Mouse (Mus musculus): Measurements from ENCODE around the gene Rassf4. TPM values are rescaled to one million over a fixed set of nuclear protein-coding genes. Genes with fewer than 3 reads are reported as not detected.

The Rassf4 gene
- total and polyA plus RNA-seq, 3 experiments = 17.3 to 69.0 (median 32.3) TPM

GRCm38 (mm10) chr6:116653684-116654454 is 19.9 kb downstream of the Rassf4 start:
- no peak for TF ChIP-seq CHD1 (IDR thresholded peaks at IDR 0.05; ENCODE audit: low read depth, low read length)
- no peak for TF ChIP-seq PAX5 (IDR thresholded peaks at IDR 0.05; ENCODE audit: low read length)
- TF ChIP-seq ZNF384 (IDR thresholded peaks at IDR 0.05; ENCODE audit: low read depth, low read length) = no peak
- no peak for TF ChIP-seq E2F4 (IDR thresholded peaks at IDR 0.05; ENCODE audit: insufficient replicate concordance, low read depth, low read length)
- TF ChIP-seq ZC3H11A (IDR thresholded peaks at IDR 0.05; ENCODE audit: low read depth, low read length) = peak; percentile 98
- TF ChIP-seq ZKSCAN1 (IDR thresholded peaks at IDR 0.05; ENCODE audit: borderline replicate concordance, low read depth, low read length) = no peak
- peak; percentile 99 for TF ChIP-seq RAD21 (IDR thresholded peaks at IDR 0.05; ENCODE audit: low read depth, low read length)
- 0 out of 2 replicates have a peak, but pooled peaks have one; percentile 61 for TF ChIP-seq SIN3A (IDR thresholded peaks at IDR 0.05; ENCODE audit: low read length)
- peak; percentile 23; the same call in 1 of the 2 replicates for TF ChIP-seq IRF4 (IDR thresholded peaks at IDR 0.05; ENCODE audit: low read depth, low read length)
- TF ChIP-seq SMC3 (IDR thresholded peaks at IDR 0.05; ENCODE audit: low read depth, low read length) = peak; percentile 99
- peak; percentile 5; the same call in 1 of the 2 replicates for TF ChIP-seq JUN (IDR thresholded peaks at IDR 0.05; ENCODE audit: insufficient read depth, low read depth, low read length)
- TF ChIP-seq ZMIZ1 (IDR thresholded peaks at IDR 0.05; ENCODE audit: low read depth, low read length) = no peak
- no peak for TF ChIP-seq USF2 (conservative IDR thresholded peaks at IDR 0.05; ENCODE audit: low read depth, low read length)
- peak; percentile 58; the same call in 1 of the 2 replicates for TF ChIP-seq MAX (IDR thresholded peaks at IDR 0.05; ENCODE audit: low read length)
- TF ChIP-seq BHLHE40 (IDR thresholded peaks at IDR 0.05; ENCODE audit: low read depth, low read length) = 0 out of 2 replicates have a peak, but pooled peaks have one; percentile 10
- no peak for TF ChIP-seq POLR2A (IDR thresholded peaks at IDR 0.05; ENCODE audit: low read depth, low read length)
- TF ChIP-seq JUND (conservative IDR thresholded peaks at IDR 0.05; ENCODE audit: low read depth, low read length) = peak; percentile 27; the same call in 1 of the 2 replicates
- TF ChIP-seq TCF12 (IDR thresholded peaks at IDR 0.05; ENCODE audit: low read depth, low read length) = no peak
- TF ChIP-seq NELFE (IDR thresholded peaks at IDR 0.05; ENCODE audit: low read depth, low read length) = no peak
- no peak for TF ChIP-seq EP300 (IDR thresholded peaks at IDR 0.05; ENCODE audit: low read length)
- no peak for TF ChIP-seq TBP (conservative IDR thresholded peaks at IDR 0.05; ENCODE audit: low read depth, low read length)
- TF ChIP-seq ETS1 (conservative IDR thresholded peaks at IDR 0.05; ENCODE audit: low read depth, low read length) = no peak
- no peak for TF ChIP-seq MXI1 (IDR thresholded peaks at IDR 0.05; ENCODE audit: low read depth, low read length)
- TF ChIP-seq MYC (IDR thresholded peaks at IDR 0.05; ENCODE audit: low read depth, low read length) = 0 out of 2 replicates have a peak, but pooled peaks have one; percentile 49
- TF ChIP-seq USF1 (IDR thresholded peaks at IDR 0.05; ENCODE audit: low read depth, low read length) = no peak
- no peak for TF ChIP-seq CHD2 (IDR thresholded peaks at IDR 0.05; ENCODE audit: low read length)
- no peak for TF ChIP-seq KAT2A (IDR thresholded peaks at IDR 0.05; ENCODE audit: insufficient replicate concordance, low read length)
- no peak for TF ChIP-seq MEF2A (IDR thresholded peaks at IDR 0.05; ENCODE audit: borderline replicate concordance, low read depth, low read length)
- TF ChIP-seq MAFK (IDR thresholded peaks at IDR 0.05; ENCODE audit: insufficient replicate concordance, low read length) = 0 out of 2 replicates have a peak, but pooled peaks have one; percentile 12
- no peak for TF ChIP-seq RCOR1 (conservative IDR thresholded peaks at IDR 0.05; ENCODE audit: low read depth, low read length)
- peak; percentile 85 to 97 for TF ChIP-seq CTCF (conservative IDR thresholded peaks at IDR 0.05 in 1 of 2, IDR thresholded peaks at IDR 0.05 in 1 of 2; ENCODE audit: low read depth in 2 of 2, low read length in 2 of 2)
- TF ChIP-seq POLR2AphosphoS2 (IDR thresholded peaks at IDR 0.05; ENCODE audit: low read depth, low read length) = no peak
- peak; percentile 37; the same call in 1 of the 2 replicates for TF ChIP-seq MAZ (IDR thresholded peaks at IDR 0.05; ENCODE audit: low read depth, low read length)
- TF ChIP-seq ELF1 (IDR thresholded peaks at IDR 0.05; ENCODE audit: low read depth, low read length) = no peak
- no peak for TF ChIP-seq UBTF (IDR thresholded peaks at IDR 0.05; ENCODE audit: low read depth, low read length)
- TF ChIP-seq HCFC1 (IDR thresholded peaks at IDR 0.05; ENCODE audit: low read depth, low read length) = no peak
- no peak for TF ChIP-seq NRF1 (IDR thresholded peaks at IDR 0.05; ENCODE audit: low read depth, low read length)
- TF ChIP-seq GABPA (IDR thresholded peaks at IDR 0.05; ENCODE audit: insufficient replicate concordance, low read depth, low read length) = no peak
- dilution Hi-C loops (cut with MboI; ENCODE audit: extremely low pct_ligation_motif_present, extremely low pct_unique_long_range_greater_than_20kb, low sequenced_read_pairs) (no loop called here), in situ Hi-C loops (cut with MboI; ENCODE audit: low pct_ligation_motif_present, low pct_unique_long_range_greater_than_20kb, low sequenced_read_pairs) (loop anchor here (5.0 kb wide), 1 partner anchor 43 kb away; no protein-coding TSS in a partner anchor)
- Histone ChIP-seq H3K36me3 (replicated peaks in 1 of 2; ENCODE audit: control insufficient read depth in 1 of 2, insufficient read depth in 1 of 2, low read length in 1 of 2) (peaks cover 87 to 92% of the 10 kb centered on the region in 2 experiments), H3K4me3 (replicated peaks in 1 of 3; ENCODE audit: low read depth in 2 of 3, low read length in 2 of 3, poor library complexity in 1 of 3) (no peak overlapping the region), H3K27me3 (replicated peaks) (no peaks in the 10 kb centered on the region), H3K4me2 (ENCODE audit: insufficient read depth, low read depth, poor library complexity, severe bottlenecking) (no peak overlapping the region), H3K79me2 (replicated peaks; ENCODE audit: control insufficient read depth, extremely low read depth, insufficient read depth, poor library complexity, severe bottlenecking) (no peaks in the 10 kb centered on the region; the same call in 1 of the 2 replicates), H3K27ac (ENCODE audit: insufficient read depth, low read depth) (0 out of 2 replicates have a peak overlapping the region, but pooled peaks have one; percentile 3), H3K9me3 (replicated peaks; ENCODE audit: low read length) (no peaks in the 10 kb centered on the region), H3K9ac (ENCODE audit: insufficient read depth, low read depth) (no peak overlapping the region), H3K4me1 (ENCODE audit: control insufficient read depth in 1 of 2, insufficient read depth in 2 of 2) (peaks cover 14 to 31% of the 10 kb centered on the region in 2 experiments)
- peak; percentile 79 for DNase-seq (ENCODE audit: extremely low read depth)

All from CH12.LX (cell line).